Mouse (Mus musculus) lung, adult 2 months (tissue): ENCODE measurements at regions not wholly inside any gene's neighbourhood (a gene's known extent, or its start where the extent isn't known, plus 50 kb on each side); places are given as distances from the start of the nearest gene placed in this dataset.

ENCODE experiments used
- CTCF ChIP-seq: fragments of 200-500 bp; IDR thresholded peaks from 2 replicates; pipeline ENCODE4 v1.5.1; 2011; ENCODE audit warnings: mild to moderate bottlenecking, low read length, control low read depth; ENCODE audit not compliant: insufficient read depth
- POLR2A ChIP-seq: fragments of 200-500 bp; IDR thresholded peaks from 2 replicates; pipeline ENCODE4 v1.6.1; 2011; ENCODE audit warnings: low read depth, mild to moderate bottlenecking, control low read depth, low read length, borderline replicate concordance; ENCODE audit errors: extremely low read depth

DNA sequence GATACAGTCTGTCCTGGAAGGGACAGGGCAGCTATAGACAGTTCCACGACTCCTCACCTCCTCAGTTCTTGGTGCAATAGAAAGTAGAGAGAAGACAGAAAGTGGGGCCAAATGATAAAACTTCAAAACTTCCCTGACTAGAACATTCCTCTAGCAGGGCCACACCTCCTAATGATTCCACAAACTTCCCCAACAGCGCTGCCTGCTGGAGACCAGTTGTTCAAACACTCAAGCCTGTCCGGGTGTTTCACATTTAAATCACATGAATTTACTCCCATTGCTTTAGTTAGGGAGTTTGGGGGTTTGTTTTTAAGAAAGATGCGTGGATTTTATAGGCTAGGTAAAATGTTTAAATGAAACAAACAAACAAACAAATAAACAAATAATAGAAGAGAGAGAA, 75.7 kb upstream of the Foxk1 start:
- TF ChIP-seq CTCF (no peak), POLR2A (no peak)
